Mouse (Mus musculus) hindbrain, embryonic 11.5 days (tissue): ENCODE measurements around the gene Myb. TPM values are rescaled to one million over a fixed set of nuclear protein-coding genes. Genes with fewer than 3 reads are reported as not detected.
A peak's percentile ranks its signal among the peaks of the same experiment; 100 is the strongest.

Experiments
- ATAC-seq: fragments of 200-750 bp; cut with Nextera tagmentation; 2 replicates; pipeline ENCODE4 v1.8.0; 2017; ENCODE audit warnings: mild to moderate bottlenecking, moderate TSS enrichment, moderate library complexity; ENCODE audit not compliant: low FRiP score
- DNase-seq: peaks from one replicate; pipeline ENCODE4 v3.0.0-alpha.2; 2015; ENCODE audit warnings: low spot score
- H3K27ac ChIP-seq: fragments of 300-500 bp; sonication (generic); 2 replicates; pipeline ENCODE4 v1.5.1; 2014; ENCODE audit warnings: mild to moderate bottlenecking, low read depth, low read length
- H3K27me3 ChIP-seq: fragments of 300-500 bp; sonication (generic); 2 replicates; pipeline ENCODE4 v1.6.1; 2014; ENCODE audit warnings: mild to moderate bottlenecking, low read length, moderate library complexity, mixed read lengths; ENCODE audit not compliant: control insufficient read depth, insufficient read depth
- H3K36me3 ChIP-seq: fragments of 300-500 bp; sonication (generic); 2 replicates; pipeline ENCODE4 v1.6.1; 2014; ENCODE audit warnings: mild to moderate bottlenecking, low read length, moderate library complexity, mixed read lengths; ENCODE audit not compliant: control insufficient read depth, insufficient read depth
- H3K4me1 ChIP-seq: fragments of 300-500 bp; sonication (generic); replicated peaks from 2 replicates; pipeline ENCODE4 v1.6.1; 2014; ENCODE audit warnings: low read length, mixed read lengths; ENCODE audit not compliant: control insufficient read depth, insufficient read depth
- H3K4me2 ChIP-seq: fragments of 300-500 bp; sonication (generic); replicated peaks from 2 replicates; pipeline ENCODE4 v1.6.1; 2014; ENCODE audit warnings: mild to moderate bottlenecking, low read depth, low read length
- H3K4me3 ChIP-seq: fragments of 300-500 bp; sonication (generic); 2 replicates; pipeline ENCODE4 v1.5.1; 2014; ENCODE audit warnings: low read depth, low read length
- H3K9ac ChIP-seq: fragments of 300-500 bp; sonication (generic); 2 replicates; pipeline ENCODE4 v1.6.1; 2014; ENCODE audit warnings: low read depth, low read length
- H3K9me3 ChIP-seq: fragments of 300-500 bp; sonication (generic); 2 replicates; pipeline ENCODE4 v1.6.1; 2016; ENCODE audit warnings: low read length; ENCODE audit not compliant: control insufficient read depth
- WGBS: fragments of 180-500 bp; shearing (Covaris S2); extraction: QIAGEN DNeasy Blood & Tissue Kit; methylation state at CpG from one replicate; pipeline ENCODE4 v1.1.7; 2014; 5-methylcytosine and 5-hydroxymethylcytosine counted together
- polyA plus RNA-seq: library from polyadenylated mRNA; unstranded; fragments of >200 nt; fragmentation: Nextera tagmentation; extraction: Ambion mirVana; gene quantifications from 2 replicates; pipeline ENCODE4 v1.2.1, GENCODE M21; 2014

Gene Myb
- polyA plus RNA-seq, 1 experiment from 2014 or later, result 6.0 TPM

DNA sequence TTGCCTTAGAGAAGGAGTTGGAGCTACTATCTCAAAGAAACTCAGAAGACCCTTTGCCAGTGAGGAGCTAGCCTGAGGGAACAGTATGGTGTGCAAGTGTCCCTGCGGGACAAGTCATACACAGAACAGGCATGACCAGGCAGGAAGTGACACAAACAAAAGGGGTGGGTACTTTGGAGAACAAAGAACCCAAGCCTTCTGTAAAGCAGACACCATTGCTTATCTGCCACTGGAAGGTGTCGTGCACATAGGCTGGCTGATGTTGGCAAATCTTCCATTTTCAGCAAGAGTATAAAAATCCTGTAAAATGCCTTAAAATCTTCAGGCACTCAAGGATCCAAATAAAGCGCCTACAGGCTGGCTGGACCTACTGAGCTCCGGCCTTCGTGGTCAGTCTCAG is 25.9 kb upstream of the Myb start:
- Histone ChIP-seq H3K9ac (no peak overlapping the region), H3K4me1 (no peaks in the 10 kb centered on the region)

DNA sequence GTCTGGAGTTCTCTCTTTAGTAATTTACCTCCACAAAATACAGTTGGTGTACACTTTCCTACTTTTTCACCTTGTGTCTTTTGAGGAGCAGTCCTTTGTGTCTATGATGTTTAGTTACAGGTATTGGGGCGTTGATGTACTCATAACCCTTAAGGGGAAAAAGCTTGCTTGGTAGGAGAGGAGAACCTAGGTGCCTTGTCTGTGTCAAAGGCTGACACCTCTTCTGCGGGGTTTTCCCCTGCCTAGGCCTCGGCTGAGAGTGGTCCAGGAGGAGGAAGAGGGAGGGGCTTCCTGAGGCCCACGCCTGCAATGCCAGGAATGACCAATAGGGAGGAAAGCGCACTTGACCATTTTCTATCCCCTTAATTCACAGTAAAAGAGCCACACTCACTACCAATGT is 17.9 kb upstream of the Myb start:
- Histone ChIP-seq H3K4me2 (no peak overlapping the region), H3K9me3 (no peaks in the 10 kb centered on the region), H3K4me3 (no peak overlapping the region), H3K27me3 (no peaks in the 10 kb centered on the region), H3K27ac (no peak overlapping the region), H3K4me1 (no peaks in the 10 kb centered on the region), H3K36me3 (no peaks in the 10 kb centered on the region), H3K9ac (no peak overlapping the region)
- ATAC-seq (no peak), DNase-seq (peak; percentile 48)
- WGBS, result 37% methylated on average over 5 of the region's 5 CpGs

More for the DNA sequence above, 25.9 kb upstream of the Myb start:
- H3K27me3 ChIP-seq, result no peaks in the 10 kb centered on the region
- H3K4me3 ChIP-seq, result no peak overlapping the region
- no peak overlapping the region for H3K4me2 ChIP-seq
- H3K27ac ChIP-seq, result no peak overlapping the region
- ATAC-seq (no peak), DNase-seq (no peak)
- WGBS, result 91% methylated on average over 5 of the region's 5 CpGs
- H3K36me3 ChIP-seq, result no peaks in the 10 kb centered on the region
- H3K9me3 ChIP-seq, result no peaks in the 10 kb centered on the region

DNA sequence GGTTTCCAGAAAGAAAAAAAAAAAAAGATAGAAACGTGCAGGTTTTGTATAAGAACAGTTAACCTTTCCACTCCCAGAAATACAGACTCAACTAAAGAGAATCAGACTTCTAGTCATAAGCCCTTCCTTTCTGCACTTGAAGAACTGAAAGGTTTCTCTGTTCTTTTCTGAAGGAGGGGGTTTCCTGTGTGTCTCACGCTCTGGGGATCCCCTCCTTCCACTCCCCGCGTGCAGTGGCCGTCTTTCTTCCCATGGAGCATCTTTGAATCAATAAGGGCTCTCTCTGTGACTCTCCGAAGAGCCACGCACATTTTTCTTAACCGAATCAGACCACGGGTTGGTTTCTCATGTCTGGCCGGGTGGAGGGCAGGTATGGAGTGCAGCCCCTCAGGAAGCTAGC is 17.5 kb upstream of the Myb start:
- ATAC-seq (no peak), DNase-seq (no peak)
- H3K9me3 ChIP-seq, result no peaks in the 10 kb centered on the region
- no peak overlapping the region for H3K4me2 ChIP-seq
- no peaks in the 10 kb centered on the region for H3K4me1 ChIP-seq
- no peaks in the 10 kb centered on the region for H3K36me3 ChIP-seq
- no peak overlapping the region for H3K27ac ChIP-seq
- H3K9ac ChIP-seq, result no peak overlapping the region
- WGBS, result 84% methylated on average over 10 of the region's 10 CpGs
- no peak overlapping the region for H3K4me3 ChIP-seq
- no peaks in the 10 kb centered on the region for H3K27me3 ChIP-seq

DNA sequence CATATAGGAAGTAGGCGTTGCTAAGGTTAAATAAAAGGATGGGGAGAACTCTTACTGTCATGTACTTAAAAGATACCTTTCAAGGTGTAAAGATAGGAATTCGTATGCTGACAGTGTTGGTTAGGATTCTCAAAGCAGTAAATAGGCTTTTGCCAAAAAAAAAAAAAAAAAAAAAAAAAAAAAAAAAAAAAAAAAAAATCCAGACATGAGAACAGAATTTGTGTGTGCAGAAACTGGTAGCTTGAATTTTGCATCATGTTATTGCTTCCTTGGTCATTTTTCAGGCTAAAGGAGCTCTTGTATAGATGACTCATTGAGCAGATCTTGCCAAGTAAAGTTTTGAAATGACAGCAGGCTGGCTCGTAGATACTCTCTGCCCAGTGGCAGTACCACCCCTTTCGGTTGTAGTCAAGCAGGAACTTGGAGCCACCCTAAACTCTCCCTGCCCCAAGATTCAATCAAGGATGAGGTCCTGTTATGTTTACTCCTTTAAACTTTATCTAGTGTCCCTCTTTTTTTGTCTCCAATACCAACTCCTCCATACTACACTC is 11.9 kb upstream of the Myb start:
- H3K4me2 ChIP-seq, result no peak overlapping the region
- DNase-seq (no peak), ATAC-seq (no peak)
- H3K27ac ChIP-seq, result no peak overlapping the region
- 88% methylated on average over 4 of the region's 4 CpGs for WGBS
- H3K36me3 ChIP-seq, result no peaks in the 10 kb centered on the region
- H3K27me3 ChIP-seq, result no peaks in the 10 kb centered on the region
- no peak overlapping the region for H3K9ac ChIP-seq
- no peak overlapping the region for H3K4me3 ChIP-seq
- H3K9me3 ChIP-seq, result no peaks in the 10 kb centered on the region
- no peaks in the 10 kb centered on the region for H3K4me1 ChIP-seq

DNA sequence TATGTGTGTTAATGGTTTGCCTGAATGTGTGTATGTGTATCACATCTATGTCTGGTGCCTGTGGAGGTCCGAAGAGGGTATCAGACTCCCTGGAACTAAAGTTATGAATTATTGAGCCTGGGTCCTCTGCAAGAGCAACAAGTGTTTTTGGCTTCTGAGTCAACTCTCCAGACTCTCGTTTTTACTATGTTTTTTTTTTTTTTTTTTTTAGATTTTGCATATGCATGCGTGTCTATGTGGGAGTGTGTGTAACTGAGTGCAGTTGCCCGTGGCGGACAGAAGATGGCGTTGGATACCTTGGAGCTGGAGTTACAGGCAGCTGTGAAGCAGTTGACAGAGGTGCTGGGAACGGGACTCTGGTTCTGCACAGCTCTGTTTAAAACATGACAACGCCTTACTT is 7.7 kb upstream of the Myb start:
- H3K9ac ChIP-seq, result no peak overlapping the region
- DNase-seq, result no peak
- H3K4me1 ChIP-seq, result no peaks in the 10 kb centered on the region
- H3K36me3 ChIP-seq, result no peaks in the 10 kb centered on the region
- no peak for ATAC-seq
- H3K4me3 ChIP-seq, result no peak overlapping the region
- H3K27ac ChIP-seq, result no peak overlapping the region
- H3K4me2 ChIP-seq, result no peak overlapping the region
- WGBS, result 91% methylated on average over 8 of the region's 8 CpGs
- no peaks in the 10 kb centered on the region for H3K9me3 ChIP-seq
- no peaks in the 10 kb centered on the region for H3K27me3 ChIP-seq

DNA sequence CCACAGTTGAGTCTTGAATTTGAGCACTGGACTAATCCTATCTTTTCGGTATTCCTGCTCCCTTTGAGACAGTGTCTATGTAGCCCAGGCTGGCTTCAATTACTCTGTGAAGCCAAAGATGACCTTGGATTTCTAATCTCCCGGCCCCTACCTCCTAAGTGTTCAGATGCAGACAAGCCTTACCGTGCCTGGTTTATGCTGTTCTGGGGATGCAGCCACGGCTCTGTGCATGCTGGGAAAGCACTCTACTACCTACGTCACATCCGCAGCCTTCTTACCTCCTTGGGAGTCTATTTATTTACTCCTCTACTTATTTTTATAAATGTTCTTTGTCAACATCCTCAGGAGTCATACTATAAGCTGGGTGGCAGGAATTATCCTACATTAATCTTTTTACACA is 7.1 kb upstream of the Myb start:
- H3K4me3 ChIP-seq, result no peak overlapping the region
- no peaks in the 10 kb centered on the region for H3K4me1 ChIP-seq
- ATAC-seq, result no peak
- H3K27me3 ChIP-seq, result no peaks in the 10 kb centered on the region
- WGBS, result 94% methylated on average over 6 of the region's 6 CpGs
- no peak overlapping the region for H3K9ac ChIP-seq
- H3K4me2 ChIP-seq, result no peak overlapping the region
- H3K9me3 ChIP-seq, result no peaks in the 10 kb centered on the region
- no peak for DNase-seq
- H3K36me3 ChIP-seq, result no peaks in the 10 kb centered on the region
- no peak overlapping the region for H3K27ac ChIP-seq

DNA sequence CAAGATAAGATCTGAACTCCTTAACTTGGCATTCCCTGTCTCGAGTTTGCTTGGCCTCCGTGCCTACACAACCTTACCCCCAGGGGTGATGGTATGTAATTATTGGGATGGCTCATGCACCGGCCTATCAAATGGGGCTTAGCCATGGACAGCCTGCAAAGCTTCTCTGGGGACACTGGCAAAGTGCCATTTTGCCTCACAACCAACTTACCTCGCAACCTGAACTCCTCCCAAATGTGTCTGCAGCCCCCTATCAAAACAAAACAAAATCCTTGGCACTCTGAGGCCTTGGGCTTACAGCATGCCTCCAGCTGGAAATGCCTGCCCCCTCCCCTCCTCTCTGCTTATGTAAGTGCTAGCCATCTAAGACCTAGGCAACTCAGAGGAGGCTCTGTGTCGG is 6.4 kb upstream of the Myb start:
- H3K4me2 ChIP-seq, result no peak overlapping the region
- H3K4me1 ChIP-seq, result no peaks in the 10 kb centered on the region
- H3K9ac ChIP-seq, result no peak overlapping the region
- no peak overlapping the region for H3K27ac ChIP-seq
- no peaks in the 10 kb centered on the region for H3K36me3 ChIP-seq
- H3K4me3 ChIP-seq, result no peak overlapping the region
- ATAC-seq, result no peak
- no peaks in the 10 kb centered on the region for H3K27me3 ChIP-seq
- no peaks in the 10 kb centered on the region for H3K9me3 ChIP-seq
- 83% methylated on average over 5 of the region's 5 CpGs for WGBS
- DNase-seq, result no peak

DNA sequence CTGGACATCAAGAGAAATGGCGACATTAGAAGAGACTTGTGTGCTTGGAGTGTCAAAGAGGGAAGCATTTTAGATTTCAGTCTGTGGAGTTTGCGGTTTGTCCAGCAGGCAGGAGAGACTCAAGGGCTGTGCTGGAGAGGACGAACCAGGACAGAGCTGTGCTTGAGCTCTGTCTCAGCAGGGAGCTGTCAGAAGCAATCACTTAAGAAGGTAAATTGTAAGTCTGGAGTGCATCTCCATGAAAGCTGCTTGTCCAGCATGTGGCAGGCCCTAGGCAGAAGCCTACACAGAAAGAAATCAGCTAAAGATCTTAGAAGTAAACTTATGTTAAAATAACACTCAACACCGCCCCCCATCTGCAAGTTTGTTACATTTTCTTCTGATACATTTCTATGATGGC is 4.6 kb upstream of the Myb start:
- no peak overlapping the region for H3K27ac ChIP-seq
- no peaks in the 10 kb centered on the region for H3K4me1 ChIP-seq
- 0 out of 2 replicates have a peak, but pooled peaks cover 3% of the 10 kb centered on the region for H3K27me3 ChIP-seq
- no peak overlapping the region for H3K9ac ChIP-seq
- WGBS, result 75% methylated on average over 4 of the region's 4 CpGs
- no peaks in the 10 kb centered on the region for H3K9me3 ChIP-seq
- H3K4me3 ChIP-seq, result no peak overlapping the region
- no peak overlapping the region for H3K4me2 ChIP-seq
- ATAC-seq (no peak), DNase-seq (no peak)
- no peaks in the 10 kb centered on the region for H3K36me3 ChIP-seq

DNA sequence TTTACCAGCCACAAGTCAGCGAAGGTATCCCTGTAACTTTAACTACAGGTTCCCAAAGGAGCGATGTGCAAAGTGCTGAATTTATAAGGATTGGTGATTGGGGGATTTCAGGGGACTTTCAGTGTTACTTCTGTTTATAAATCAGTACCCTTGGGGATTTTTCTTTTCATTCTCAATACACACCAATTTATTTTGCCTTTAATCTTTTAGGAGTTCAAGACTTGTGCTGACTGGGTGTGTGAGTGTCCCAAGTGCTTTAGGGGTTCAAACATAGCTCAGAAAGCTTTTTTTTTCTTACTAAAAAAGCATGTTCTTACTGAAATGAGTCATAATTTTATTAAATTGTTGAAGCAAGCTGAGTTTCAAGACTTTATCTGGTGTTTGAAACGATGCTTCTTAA is 1.3 kb upstream of the Myb start:
- ATAC-seq (no peak), DNase-seq (peak; percentile 10)
- Histone ChIP-seq H3K4me3 (no peak overlapping the region), H3K9ac (no peak overlapping the region), H3K36me3 (no peaks in the 10 kb centered on the region), H3K9me3 (no peaks in the 10 kb centered on the region), H3K27me3 (peaks cover 21% of the 10 kb centered on the region), H3K4me1 (peaks cover 6% of the 10 kb centered on the region), H3K27ac (no peak overlapping the region), H3K4me2 (no peak overlapping the region)
- 49% methylated on average over 3 of the region's 3 CpGs for WGBS
